Mouse (Mus musculus): ENCODE data around the gene Tom1l1.

The Tom1l1 gene

DNA sequence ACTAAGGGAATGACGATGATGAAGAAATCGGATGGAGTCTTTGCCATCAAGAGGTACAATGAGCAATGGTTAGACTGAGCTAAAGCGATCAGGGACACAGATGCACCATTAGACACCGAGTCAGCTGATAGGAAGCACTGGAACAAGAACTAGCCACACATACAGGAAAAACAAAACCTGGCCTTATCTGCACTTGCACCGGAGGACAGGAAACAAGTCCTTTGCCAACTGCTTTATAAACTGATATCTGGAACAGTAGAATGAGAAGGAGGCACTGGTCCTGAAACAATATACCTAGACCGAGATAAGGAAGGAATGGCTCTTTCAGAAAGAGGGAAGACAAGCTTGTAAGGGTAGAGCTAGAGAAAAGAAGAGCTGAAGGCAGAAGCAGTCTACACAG is 73.4 kb downstream of the Tom1l1 start:
- no peak for DNase-seq (ENCODE audit: low read depth)

GRCm38 (mm10) chr11:90612118-90612517 is 76.0 kb downstream of the Tom1l1 start:
- DNase-seq (ENCODE audit: low read depth), result no peak

- no peak for DNase-seq (ENCODE audit: low read depth)
Observed at GRCm38 (mm10) chr11:90603066-90603465, 85.1 kb downstream of the Tom1l1 start.

DNA sequence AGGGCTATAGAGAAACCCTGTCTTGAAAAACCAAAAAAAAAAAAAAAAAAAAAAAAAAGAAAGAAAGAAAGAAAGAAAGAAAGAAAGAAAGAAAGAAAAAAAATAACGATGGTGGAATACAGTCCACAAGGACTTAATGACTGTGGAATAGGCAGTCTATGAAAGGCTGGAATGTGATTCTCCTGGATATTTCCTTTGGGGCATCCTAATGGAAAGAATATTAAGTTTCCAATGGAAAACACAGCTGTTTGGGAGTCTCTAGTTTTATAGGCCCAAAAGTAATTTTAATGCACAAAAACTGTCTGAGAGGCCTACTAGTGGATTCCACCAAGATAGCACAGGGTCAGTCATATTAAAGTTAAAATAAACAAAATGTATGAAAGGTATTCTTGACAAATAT is 92.3 kb downstream of the Tom1l1 start:
- no peak for DNase-seq (ENCODE audit: low read depth)

Measured in naive thymus-derived CD4-positive, alpha-beta T cell, adult 2 months (primary cell).